Mouse (Mus musculus): ENCODE measurements around the gene Tmem132d.

GRCm38 (mm10) chr5:127914157-127914556 lies 518.7 kb downstream of the Tmem132d start:
- TF ChIP-seq FLI1 (IDR thresholded peaks at IDR 0.05; ENCODE audit: low read length), result no peak
- no peak for TF ChIP-seq GATA1 (IDR thresholded peaks at IDR 0.05; ENCODE audit: borderline replicate concordance, low read length)

Data from megakaryocyte, embryonic 14.5 days (primary cell).